Mouse (Mus musculus) retina, embryonic 14.5 days (tissue): Measurements from ENCODE around the gene Tank.

ENCODE experiments used
- DNase-seq: peaks from one replicate; pipeline ENCODE4 v3.0.0-alpha.2; 2015; ENCODE audit warnings: low spot score

The Tank gene

DNA sequence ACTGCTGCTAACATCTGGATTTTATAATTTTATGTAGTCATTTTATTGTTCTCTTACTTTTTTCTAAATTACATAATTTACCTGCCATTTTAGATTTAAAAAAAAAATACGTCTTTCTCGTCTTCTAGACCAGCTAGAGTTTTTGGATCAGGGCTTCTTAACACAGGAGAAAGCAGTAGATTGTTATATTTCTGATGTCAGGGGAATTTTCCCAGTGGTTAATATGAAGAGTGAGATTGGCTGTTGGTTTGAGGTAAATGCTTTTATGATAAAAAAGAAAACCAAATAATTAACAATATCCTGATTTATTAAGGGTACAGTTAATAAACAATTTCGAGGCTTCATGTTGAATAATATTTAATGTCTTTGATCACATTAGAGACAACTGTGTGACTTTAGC lies 1.7 kb downstream of the Tank start:
- DNase-seq: no peak

DNA sequence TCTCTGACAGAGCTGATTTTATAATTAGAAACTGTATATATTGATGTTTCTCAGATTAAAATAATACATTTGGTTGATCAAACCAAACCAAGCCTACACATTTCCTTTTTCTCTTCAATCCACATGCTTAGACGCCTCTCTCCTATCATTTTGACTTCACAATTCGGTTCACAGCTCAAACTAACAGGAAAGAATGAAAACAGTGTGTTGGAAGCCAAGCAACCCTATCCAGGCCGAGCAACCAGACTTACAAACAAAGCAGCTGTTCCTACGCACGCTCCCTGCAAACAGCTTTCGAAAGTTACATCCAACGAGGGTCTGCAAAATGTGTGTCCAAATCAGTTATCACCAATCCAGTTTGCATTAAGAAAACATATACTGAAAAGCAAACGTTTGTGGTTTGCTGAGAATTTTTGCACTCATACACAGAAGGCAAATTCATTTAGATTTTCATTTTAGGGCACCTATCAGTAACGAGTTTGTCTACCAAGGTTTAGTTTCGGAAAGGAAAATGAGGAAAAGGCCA lies 2.2 kb downstream of the Tank start:
- no peak for DNase-seq

DNA sequence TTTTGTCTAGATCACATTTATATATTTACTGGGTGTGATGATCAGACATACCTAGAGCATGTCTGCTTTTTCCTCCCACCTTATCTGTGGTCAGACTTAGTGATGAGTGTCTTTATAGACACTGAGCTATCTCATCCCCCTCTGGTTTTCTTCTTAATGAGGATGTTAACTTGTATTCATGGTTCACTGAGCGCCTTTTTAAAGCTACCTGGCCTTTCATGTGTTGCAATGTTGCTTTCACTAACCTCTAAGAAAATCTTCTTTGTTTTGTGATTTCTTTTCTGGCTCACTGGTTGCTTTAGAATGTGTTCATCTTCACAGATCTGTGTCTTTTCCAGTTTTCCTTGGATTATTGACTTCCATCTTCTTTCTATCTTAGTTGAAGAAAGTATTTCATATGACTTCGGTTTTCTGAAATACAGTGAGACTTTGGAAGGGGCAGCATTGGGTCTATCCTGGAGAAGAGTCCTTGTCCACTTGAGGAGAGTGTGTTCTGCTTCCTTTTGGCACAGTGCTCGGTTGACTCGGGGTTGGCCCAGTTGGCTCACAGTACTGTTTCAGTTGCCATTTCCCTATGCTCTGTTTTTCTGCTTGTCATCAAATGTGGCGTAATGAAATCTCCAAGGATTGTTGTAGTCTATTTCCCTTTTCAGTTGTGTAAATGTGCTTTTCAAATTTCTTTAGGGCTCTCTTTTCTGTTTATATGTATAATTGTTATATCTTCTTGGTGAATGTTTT lies 4.4 kb downstream of the Tank start:
- DNase-seq: no peak

DNA sequence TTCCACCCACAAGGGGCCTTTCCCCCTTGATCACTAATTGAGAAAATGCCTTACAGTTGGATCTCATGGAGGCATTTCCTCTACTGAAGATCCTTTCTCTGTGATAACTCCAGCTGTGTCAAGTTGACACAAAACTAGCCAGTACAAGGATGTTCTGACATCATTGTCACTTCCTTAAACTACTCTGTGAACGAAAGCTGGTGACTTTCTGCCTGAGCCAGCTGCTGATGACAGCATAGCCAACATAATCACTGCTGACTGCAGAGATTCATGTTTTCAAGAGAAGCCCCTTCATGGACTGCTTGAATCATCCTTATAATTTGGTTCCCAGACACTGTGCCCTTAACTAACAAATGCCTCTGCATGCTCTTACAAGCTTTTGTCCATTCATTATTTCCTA lies 7.1 kb downstream of the Tank start:
- no peak for DNase-seq

DNA sequence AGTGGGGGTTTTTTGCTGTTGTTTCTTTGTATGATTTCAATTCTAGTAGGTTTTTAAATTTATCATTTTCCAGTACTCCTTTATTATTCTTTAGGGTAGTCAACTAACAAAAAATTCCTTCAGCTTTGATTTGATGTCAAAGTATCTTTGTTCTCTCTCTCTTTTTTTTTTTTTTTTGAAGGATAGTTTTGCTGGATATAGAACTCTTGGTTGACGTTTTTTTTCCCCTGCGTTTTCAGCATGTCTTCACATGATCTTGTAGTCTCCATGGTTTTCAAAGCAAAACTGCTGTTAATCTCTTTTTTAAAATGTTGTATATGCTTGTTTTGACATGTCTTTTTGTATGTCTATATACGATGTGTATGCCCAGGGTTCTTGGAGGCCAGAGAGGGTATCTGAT lies 7.8 kb downstream of the Tank start:
- DNase-seq: no peak

DNA sequence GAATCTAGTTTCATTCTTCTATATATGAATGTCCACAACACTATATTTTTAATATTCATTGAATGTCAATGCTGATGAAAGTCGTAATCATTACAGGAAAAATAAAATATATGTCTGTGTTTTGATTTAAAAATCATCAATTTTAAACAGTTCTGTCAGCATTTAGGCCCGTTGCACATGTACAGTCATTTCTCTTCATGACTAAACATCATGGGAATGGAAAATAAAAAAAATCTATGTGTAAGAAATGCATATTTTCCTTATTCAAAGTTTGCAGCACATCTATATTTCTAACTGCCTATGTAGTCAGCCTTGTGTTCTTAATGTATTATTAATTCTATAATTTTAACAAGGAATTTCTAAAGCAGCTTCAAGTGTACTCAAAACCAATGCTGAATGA lies 12.4 kb downstream of the Tank start:
- no peak for DNase-seq

DNA sequence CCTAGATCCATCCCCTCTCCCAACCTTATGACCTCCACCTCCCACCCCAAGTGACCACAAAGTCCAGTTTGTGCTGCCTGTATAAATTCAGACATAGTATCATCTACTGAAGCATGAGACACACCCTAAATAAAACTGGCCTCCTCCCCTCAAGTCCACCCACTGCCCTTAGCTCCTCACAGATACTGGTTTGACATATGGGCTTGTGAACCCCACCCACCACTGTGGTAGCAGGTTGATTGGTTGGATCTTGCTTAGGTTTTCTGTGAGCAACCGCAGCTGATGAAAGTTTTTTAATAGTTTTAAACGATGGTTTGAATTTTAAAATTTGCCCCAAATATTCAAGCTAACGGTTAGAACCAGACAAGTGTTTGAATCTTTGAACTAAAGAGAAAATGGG lies 13.7 kb downstream of the Tank start:
- no peak for DNase-seq

DNA sequence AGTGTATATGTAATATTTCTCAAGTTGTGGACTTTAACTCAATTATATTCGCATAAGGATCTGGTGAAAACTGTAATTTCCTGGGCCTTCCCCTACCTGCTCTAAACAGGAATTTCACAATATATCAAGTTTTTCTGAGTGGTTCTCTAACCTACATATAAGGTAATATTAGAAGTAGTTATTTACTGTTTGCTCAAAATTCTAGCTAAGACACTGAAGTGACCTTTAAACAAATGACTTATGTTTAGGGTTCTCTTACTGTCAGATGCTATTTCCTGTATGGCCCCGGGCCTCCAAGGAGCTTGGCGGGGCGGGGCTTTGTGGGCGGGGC lies 14.3 kb downstream of the Tank start:
- DNase-seq: no peak

DNA sequence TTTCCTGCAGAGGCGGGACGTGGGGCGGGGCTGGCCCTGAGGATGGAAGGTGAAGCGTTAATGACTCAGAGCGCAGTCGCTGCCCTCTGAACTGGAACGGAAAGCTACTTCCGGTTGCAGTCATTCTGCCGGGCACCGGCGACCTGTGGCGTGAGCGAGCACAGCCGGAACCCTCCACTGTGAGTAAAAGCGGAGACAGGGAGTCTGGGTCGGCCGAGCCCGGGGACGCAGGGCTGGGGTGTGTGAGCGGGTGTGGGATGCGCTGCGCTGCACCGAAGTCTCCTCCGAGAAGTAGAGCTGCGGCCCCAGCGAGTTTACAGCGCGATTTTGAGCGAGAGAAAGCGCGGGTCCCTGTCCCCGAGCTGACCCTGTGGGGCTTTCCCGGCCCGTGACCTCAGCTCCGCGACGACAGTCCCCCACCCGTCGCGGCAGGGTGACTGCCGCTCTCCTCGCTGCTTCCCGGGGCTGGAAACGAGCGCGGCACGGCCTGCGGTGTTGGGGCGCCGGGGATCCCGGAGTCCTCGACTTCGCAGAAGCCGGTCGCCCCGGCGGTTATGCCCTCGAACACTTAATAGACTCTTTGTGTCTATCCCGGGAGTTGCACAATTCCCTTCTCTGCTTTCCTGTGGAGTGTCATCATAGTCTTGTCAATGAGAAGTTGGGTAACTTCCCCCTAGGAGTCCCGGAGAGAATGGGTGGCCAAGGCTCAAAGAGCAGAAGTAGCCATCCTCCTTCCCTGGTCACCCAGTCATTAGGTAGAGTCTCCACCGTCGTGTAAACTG lies 14.8 kb downstream of the Tank start:
- peak; percentile 92 for DNase-seq

DNA sequence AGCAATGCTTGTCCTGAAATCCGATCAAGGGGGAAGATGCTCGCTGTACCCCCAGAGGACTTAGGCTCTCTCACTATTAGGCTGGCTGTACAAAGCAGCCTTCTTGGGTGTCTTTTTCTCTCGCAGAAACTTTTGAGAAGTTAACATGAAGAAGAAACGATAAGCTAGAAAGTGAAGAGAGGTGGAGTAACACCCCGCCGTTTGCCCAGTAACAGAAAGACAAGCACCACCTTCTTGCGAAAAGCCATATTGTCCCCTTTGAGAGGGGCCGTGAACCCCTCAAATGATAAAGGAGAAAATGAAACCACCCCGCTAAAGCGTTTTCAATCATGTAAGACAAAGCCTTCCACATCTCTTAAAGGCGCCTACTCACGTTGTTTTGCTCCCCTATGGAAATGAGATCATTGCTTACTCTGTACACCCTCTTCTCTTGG lies 15.5 kb downstream of the Tank start:
- peak; percentile 17 for DNase-seq

DNA sequence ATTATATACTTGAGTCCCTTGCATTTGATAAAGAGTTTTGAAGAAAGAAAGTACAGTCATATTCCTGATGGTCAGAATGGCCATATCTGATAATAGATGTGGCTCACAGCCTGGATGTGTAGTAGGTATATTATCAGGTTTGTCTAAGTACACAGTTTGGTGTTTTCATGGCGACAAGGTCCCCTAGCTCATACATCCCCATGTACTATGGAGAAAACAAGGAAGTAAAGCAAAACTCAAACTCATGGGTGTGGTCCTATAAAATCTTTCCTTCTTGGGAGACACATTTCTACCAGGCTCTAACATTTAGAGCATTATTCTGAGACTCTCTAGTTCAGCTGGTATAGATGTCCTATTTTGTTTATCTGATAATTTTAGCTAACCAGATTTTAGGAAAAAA lies 21.3 kb downstream of the Tank start:
- DNase-seq: no peak

DNA sequence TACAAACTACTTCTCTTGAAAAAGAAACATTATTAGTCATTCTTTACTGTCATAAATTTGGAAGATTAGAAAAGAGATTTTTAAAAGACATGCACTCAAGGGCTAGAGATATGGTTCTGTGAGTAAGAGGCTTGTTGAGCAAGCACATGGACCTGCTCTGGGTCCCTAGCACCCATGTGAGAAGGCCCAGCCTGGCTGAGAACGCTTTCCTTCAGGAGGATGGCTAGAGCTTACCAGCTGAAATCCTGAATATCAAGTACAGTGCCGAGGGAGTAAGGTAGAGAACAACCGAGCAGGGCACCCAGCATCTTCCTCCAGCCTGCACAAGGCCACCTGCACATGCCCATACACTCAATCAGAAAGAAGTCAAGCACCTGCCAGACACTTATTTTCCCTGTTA lies 25.1 kb downstream of the Tank start:
- no peak for DNase-seq

DNA sequence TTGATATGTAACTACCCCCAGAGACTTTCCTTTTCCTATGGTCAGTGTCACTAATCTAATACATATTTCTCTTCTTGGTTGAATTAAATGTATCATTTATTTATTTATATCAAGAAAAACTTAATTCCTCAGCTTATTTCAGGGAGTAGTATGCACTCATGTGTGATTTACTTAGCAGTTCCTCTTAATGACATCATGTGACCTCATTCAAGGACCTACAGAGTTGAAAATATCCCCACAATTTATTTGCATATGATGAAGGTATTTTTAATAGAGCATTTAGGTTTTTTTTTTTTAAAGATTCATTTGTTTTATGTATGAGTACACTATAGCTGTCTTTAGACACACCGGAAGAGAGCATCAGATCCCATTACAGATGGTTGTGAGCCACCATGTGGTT lies 28.6 kb downstream of the Tank start:
- DNase-seq: no peak

DNA sequence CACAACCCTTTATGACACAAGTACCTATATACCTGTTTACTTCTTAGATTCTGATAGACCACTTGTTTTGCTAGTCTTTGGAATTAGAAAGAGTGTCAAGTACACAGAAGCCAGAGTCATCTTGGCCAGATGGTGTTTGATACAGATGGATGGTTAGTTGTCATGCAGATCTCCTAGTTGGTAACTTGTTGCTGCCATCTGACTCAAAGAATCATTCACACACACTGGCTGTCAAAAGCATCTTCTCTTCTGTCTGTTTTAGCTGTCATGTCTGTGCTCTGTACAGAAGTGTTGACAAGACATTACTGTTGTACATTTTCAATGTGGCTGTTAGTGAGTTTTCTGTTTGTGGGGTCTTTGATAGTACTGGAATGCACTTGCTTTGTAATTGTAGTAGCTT lies 45.6 kb downstream of the Tank start:
- DNase-seq: no peak

DNA sequence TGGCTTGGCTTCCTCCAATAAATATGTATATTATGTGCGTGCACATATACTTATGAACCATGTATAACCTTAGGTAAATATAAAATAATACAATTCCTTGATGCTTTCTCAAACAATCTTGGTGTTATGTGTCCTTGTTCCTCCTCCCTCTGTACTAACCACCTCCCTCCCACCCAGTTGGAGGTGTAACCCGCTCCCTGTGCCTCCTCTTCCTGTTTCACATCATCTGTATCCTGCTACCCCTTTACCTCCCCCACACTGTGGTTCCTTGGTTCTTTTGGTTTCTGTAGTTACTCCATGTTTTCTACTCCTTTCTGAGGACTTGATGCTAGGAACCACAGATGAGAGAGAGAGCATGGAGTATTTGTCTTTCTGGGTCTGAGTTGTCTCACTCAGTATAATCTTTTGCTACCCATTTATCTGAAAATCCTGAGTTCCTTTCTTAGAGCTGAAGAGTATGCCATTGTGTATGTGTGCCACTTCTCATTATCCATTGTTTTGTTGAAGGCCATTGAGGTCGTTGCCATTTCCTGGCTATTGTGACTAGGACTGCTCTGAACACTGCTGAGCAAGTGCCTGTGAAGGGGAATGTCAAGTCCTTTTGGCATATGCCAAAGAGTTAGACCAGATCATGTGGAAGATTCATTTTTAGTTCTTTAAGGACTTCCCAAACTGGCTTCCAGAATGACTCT lies 52.6 kb downstream of the Tank start:
- peak; percentile 54 for DNase-seq

DNA sequence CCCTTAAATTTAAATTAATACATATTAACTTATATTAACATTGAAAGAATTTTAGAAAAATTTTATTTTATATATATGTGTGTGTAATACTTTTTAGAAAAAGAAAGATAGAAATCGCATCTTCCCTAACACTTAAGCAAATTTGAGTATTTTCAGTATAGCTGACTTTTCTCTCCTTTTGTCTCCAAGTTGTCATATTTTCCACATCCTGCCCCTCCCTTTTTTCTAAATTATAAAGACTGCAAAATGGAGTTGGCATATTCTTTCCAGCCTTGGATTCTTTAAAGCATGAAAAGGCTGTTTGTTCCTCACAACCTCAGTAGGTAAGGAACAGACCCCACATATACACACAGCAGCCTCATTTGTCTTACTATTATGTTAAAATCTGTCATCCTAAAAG lies 56.7 kb downstream of the Tank start:
- DNase-seq: no peak

DNA sequence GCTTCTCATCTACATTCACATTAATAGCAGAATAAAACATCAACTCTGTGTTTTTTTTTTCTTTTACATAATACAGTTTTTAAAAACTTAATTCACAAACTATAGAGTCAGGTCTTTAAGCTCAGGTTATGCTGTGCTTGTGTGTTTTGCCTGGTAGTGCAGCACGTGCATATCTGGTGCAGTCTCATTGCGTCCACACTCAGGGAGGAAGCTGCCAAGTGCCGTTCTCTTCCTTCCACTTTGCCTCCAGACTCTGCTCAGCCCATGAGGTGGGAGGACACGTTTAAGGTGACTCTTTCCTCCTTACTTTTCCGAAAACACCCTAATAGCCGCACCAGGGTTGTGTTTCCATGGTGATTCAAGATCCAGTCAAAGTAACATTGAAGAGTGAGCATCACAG lies 59.8 kb downstream of the Tank start:
- no peak for DNase-seq

DNA sequence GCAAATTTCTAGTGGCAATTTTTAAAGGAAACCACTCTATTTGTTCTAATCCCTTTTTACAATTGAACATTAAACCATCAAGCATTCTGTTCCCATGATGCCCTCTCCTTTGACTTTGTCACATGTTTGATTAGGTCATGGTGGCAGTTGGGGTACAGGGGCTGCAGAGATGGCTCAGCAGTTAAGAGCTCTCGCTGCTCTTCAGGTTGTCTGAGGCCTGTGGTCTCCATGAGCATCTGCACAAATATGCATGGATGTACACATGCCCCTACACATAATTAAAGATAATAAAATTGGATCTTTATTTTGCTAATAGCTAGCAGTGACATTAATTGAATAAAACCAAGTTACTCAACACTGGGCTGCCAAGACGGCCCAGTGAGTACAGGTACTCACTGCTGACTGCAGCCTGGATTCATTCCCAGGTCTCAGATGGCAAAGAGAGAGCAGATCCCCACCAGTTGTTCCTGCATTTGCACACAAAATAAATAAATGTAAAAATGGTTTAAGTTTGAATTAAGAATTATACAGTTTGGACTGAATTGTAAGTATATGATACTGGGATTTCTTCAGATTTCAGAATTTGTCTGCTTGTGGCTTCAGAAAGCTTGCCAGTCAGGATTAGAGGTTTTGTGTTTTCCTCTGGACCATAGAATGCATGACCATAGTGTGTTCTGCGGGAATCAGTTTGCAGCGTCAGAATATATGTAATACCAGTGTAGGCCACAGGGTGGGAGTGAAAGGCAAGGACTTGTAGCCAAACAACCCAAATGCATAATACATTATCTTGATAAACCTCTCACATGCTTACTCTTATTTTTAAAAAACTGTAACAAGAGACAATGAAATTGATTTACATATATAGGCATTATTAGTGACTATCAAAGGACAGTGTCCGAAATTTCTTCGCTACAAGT lies 64.3 kb downstream of the Tank start:
- peak; percentile 81 for DNase-seq

DNA sequence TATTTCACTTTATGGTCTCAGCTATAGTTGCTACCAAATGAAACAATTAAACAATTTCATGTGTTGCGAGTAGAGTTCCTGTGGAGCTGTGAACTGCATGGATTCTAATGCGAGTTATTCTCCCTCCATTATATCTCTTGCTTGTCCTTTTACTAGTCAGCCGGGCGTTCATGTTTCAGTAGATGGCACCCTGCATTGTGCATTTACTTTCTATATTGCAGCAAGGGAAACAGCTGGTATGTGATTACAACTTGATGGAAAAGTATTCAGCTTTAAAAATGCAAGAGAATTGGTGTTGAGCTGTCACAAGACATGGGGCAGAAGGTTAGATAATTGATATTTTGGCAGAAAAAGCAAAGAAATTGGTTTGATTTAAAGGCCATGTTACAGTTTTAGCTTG lies 72.8 kb downstream of the Tank start:
- DNase-seq: no peak

DNA sequence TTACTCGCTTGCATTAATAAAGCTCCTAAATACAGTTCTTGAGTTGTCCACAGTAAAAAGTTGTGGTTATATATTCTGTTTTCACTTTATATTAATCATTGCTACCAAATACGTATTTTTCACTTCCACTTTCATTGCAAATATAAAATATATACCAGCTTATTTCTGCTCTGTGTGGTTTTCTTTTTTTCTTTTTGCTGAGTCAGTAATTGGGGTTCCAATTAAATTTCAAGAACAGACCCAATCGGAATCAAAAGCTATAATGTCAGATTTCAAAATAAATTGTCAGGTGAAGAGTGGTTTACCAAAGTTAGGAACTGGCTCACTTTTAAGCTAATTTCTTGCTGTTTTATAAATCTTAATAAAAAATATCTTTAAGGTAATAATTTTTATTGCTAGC lies 73.3 kb downstream of the Tank start:
- DNase-seq: no peak

DNA sequence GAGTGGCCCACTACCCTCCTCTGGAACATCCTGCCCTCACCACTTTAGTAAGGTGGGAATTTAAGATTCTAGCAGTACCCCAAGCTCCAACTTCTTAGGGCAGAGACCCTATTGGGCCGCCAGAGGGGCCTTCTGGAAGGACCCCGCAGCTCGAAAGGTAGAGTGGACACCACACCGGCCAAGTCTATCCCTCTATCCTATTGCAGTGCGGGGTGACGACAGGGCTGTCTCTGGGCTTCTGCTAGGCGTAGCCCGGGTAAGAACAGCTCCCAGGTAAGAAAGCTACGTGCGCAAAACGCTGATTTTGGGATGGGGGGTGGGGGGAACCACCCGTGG lies 76.6 kb downstream of the Tank start:
- DNase-seq: no peak
